Mouse (Mus musculus): ENCODE results near the gene Abat.

DNA sequence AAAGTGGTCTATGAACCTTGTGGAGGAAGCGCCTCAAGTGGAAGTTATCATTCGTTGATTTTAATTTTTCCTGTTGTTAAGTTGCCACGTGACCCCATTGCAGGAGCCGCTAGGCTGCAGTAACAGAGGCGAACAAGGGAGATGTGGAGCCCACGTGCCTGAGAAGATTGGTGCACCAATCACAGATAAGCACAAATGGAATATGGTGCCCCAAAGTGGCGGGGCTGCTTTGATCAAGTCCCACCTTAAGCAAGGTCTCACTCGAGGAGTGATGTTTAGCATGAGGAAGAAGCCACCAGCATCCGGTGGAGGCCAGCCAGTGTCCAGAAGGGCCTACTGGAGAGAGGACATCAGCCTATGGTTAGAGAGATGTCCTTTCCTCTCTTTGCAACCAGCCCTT is 19.2 kb downstream of the Abat start:
- TF ChIP-seq CTCF (IDR thresholded peaks at IDR 0.05; ENCODE audit: borderline replicate concordance, control insufficient read depth, extremely low read depth, insufficient read depth, low read length, poor library complexity) (no peak), POLR2A (IDR thresholded peaks at IDR 0.05; ENCODE audit: control insufficient read depth, extremely low read depth, insufficient read depth, low read length, poor library complexity) (no peak)

Data from thymus, adult 2 months (tissue).